Mouse (Mus musculus) embryonic facial prominence, embryonic 14.5 days (tissue): Measurements from ENCODE around the gene Ppox. TPM values are rescaled to one million over a fixed set of nuclear protein-coding genes. Genes with fewer than 3 reads are reported as not detected.
"Not testable (repeated sequence)": the region's sequence is repeated elsewhere in the genome, so short reads cannot be mapped to it uniquely, and the experiment has no call there.

Experiments
- ATAC-seq: fragments of 200-750 bp; cut with Nextera tagmentation; 2 replicates; pipeline ENCODE4 v1.8.0; 2017; ENCODE audit warnings: low read depth, moderate number of reproducible peaks, moderate TSS enrichment
- DNase-seq: peaks from one replicate; pipeline ENCODE4 v3.0.0-alpha.2; 2015; ENCODE audit warnings: low spot score
- H3K27ac ChIP-seq: fragments of 300-500 bp; sonication (generic); replicated peaks from 2 replicates; pipeline ENCODE4 v1.5.1; 2014; ENCODE audit warnings: low read depth, mild to moderate bottlenecking, low read length, moderate library complexity
- H3K27me3 ChIP-seq: fragments of 300-500 bp; sonication (generic); replicated peaks from 2 replicates; pipeline ENCODE4 v1.6.1; 2014; ENCODE audit warnings: low read length; ENCODE audit not compliant: control insufficient read depth, insufficient read depth
- H3K36me3 ChIP-seq: fragments of 300-500 bp; sonication (generic); 2 replicates; pipeline ENCODE4 v1.6.1; 2014; ENCODE audit warnings: low read length, mixed read lengths; ENCODE audit not compliant: control insufficient read depth, insufficient read depth
- H3K4me1 ChIP-seq: fragments of 300-500 bp; sonication (generic); 2 replicates; pipeline ENCODE4 v1.6.1; 2014; ENCODE audit warnings: antibody characterized with exemption, low read length; ENCODE audit not compliant: control insufficient read depth, insufficient read depth
- H3K4me2 ChIP-seq: fragments of 300-500 bp; sonication (generic); 2 replicates; pipeline ENCODE4 v1.6.1; 2014; ENCODE audit warnings: low read depth, mild to moderate bottlenecking, low read length, moderate library complexity, mixed read lengths
- H3K4me3 ChIP-seq: fragments of 300-500 bp; sonication (generic); 2 replicates; pipeline ENCODE4 v1.5.1; 2014; ENCODE audit warnings: low read depth, mild to moderate bottlenecking, low read length
- H3K9ac ChIP-seq: fragments of 300-500 bp; sonication (generic); 2 replicates; pipeline ENCODE4 v1.6.1; 2014; ENCODE audit warnings: low read depth, mild to moderate bottlenecking, low read length, moderate library complexity, mixed read lengths
- H3K9me3 ChIP-seq: fragments of 300-500 bp; sonication (generic); 2 replicates; pipeline ENCODE4 v1.6.1; 2016; ENCODE audit warnings: low read length; ENCODE audit not compliant: control insufficient read depth
- WGBS: fragments of 180-500 bp; shearing (Covaris S2); extraction: QIAGEN DNeasy Blood & Tissue Kit; methylation state at CpG from one replicate; pipeline ENCODE4 v1.1.7; 2014; 5-methylcytosine and 5-hydroxymethylcytosine counted together
- polyA plus RNA-seq: library from polyadenylated mRNA; unstranded; fragments of >200 nt; fragmentation: Nextera tagmentation; extraction: Ambion mirVana; gene quantifications from 2 replicates; pipeline ENCODE4 v1.2.1, GENCODE M21; 2014

The Ppox gene
- polyA plus RNA-seq, result 44.3 and 53.0 TPM in 2 replicates

DNA sequence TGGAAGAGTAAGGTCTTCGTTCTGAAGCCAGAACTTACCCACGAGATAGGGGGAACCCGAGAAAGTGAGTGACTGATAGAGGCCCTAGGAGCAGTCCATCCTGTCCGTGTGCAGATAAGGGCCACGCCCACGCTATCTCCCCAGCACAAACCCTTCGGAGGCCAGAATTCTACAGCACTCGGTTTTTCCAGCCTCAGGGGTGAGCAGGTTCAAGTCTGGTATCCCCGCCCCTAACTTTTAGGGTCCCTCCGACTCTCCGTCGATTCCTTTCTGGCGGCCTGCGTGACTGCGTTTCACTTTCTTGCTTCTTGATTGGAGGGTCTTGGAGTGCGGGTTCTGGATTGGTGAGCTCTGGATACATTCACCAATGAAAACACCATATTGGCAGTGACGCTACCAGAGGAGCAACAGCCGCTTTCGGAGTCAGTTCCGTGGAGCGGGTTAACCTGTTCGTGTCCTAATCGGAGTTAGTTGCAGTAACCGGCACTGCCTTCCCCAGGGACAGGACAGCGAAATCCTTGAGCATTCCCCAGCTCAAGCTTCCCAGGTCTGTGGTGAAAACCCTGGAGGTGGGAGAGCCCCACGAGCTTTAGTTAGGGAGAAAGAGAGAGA is at the start of gene Ppox:
TSS of gene Ppox (minus strand) at position 271 of the 612 bp plus-strand sequence.
- H3K36me3 ChIP-seq, result peaks cover 71% of the 10 kb centered on the region
- under 1% methylated on average over 26 of the region's 26 CpGs for WGBS
- no peaks in the 10 kb centered on the region for H3K27me3 ChIP-seq
- H3K4me3 ChIP-seq, result peak within 1 kb of the TSS; percentile 66
- H3K9me3 ChIP-seq, result no peaks in the 10 kb centered on the region
- H3K27ac ChIP-seq, result peak within 1 kb of the TSS; percentile 89
- H3K4me2 ChIP-seq, result peak within 1 kb of the TSS; percentile 86
- H3K4me1 ChIP-seq, result peaks cover 15% of the 10 kb centered on the region
- peak; percentile 98 for ATAC-seq
- H3K9ac ChIP-seq, result peak within 1 kb of the TSS; percentile 77
- peak; percentile 99 for DNase-seq

- peak overlapping the region; percentile 98 for H3K27ac ChIP-seq
- peaks cover 5% of the 10 kb centered on the region; the same call in 1 of the 2 replicates for H3K36me3 ChIP-seq
- 0% methylated on average over 4 of the region's 4 CpGs for WGBS
- no peaks in the 10 kb centered on the region for H3K27me3 ChIP-seq
- DNase-seq, result peak; percentile 72
- H3K4me1 ChIP-seq, result peaks cover 18% of the 10 kb centered on the region
- peak overlapping the region; percentile 83 for H3K4me3 ChIP-seq
- 0 out of 2 replicates have a peak, but pooled peaks have one; percentile 2 for ATAC-seq
- H3K4me2 ChIP-seq, result peak overlapping the region; percentile 64
- H3K9ac ChIP-seq, result peak overlapping the region; percentile 98
- H3K9me3 ChIP-seq, result no peaks in the 10 kb centered on the region
Observed at GRCm38 (mm10) chr1:171330216-171330560, 49.2 kb upstream of the Ppox start.

GRCm38 (mm10) chr1:171329433-171330215 is 48.6 kb upstream of the Ppox start:
- DNase-seq (peak; percentile 94), ATAC-seq (peak; percentile 88)
- peak overlapping the region; percentile 83 for H3K4me3 ChIP-seq
- no peaks in the 10 kb centered on the region for H3K27me3 ChIP-seq
- H3K9me3 ChIP-seq, result no peaks in the 10 kb centered on the region
- H3K4me2 ChIP-seq, result peak overlapping the region; percentile 64
- under 1% methylated on average over 49 of the region's 61 CpGs for WGBS
- H3K36me3 ChIP-seq, result peaks cover 8% of the 10 kb centered on the region; the same call in 1 of the 2 replicates
- H3K9ac ChIP-seq, result peak overlapping the region; percentile 98
- peak overlapping the region; percentile 98 for H3K27ac ChIP-seq
- peaks cover 18% of the 10 kb centered on the region for H3K4me1 ChIP-seq

DNA sequence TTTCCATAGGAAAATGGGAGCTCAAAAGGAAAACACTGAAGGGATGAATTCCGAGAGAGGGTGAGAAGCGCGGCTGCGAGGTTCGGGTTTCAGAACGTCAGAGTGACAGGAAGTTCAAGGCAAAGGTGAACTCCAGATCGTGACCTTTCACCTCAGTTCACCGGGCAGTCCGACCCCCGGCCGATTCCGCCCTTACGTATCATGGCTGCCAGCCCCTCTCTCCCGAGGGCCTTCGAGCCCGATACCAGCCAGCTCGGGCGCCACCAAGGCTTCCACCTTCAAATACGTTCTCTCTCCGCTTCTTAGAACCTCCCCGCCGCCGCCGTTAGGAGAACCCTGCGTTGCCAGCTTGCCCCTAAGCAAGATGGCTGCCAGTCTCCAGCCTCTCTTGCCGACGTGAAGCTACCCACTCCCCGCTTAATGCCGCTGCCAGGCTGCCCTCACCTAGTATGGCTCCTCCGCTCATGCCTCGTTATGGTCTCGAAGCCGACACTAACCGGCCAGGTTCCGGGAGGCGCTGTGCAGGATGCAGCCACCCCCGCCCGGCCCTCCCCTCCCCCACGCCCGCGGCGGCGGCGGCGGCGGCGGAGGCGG is 48.0 kb upstream of the Ppox start, which contains the start of gene Dedd:
TSS of gene Dedd (plus strand) at position 307 of the 594 bp plus-strand sequence.
- Histone ChIP-seq H3K4me2 (peak within 1 kb of the TSS; percentile 64), H3K36me3 (peaks cover 8% of the 10 kb centered on the region; the same call in 1 of the 2 replicates), H3K27ac (peak within 1 kb of the TSS; percentile 98), H3K27me3 (no peaks in the 10 kb centered on the region), H3K4me3 (peak within 1 kb of the TSS; percentile 83), H3K9me3 (no peaks in the 10 kb centered on the region), H3K4me1 (peaks cover 18% of the 10 kb centered on the region), H3K9ac (peak within 1 kb of the TSS; percentile 98)
- under 1% methylated on average over 40 of the region's 48 CpGs for WGBS
- peak; percentile 98 for DNase-seq
- ATAC-seq, result peak; percentile 95

- ATAC-seq, result no peak
- peak; percentile 52 for DNase-seq
Observed at GRCm38 (mm10) chr1:171328244-171328643, 47.3 kb upstream of the Ppox start.

DNA sequence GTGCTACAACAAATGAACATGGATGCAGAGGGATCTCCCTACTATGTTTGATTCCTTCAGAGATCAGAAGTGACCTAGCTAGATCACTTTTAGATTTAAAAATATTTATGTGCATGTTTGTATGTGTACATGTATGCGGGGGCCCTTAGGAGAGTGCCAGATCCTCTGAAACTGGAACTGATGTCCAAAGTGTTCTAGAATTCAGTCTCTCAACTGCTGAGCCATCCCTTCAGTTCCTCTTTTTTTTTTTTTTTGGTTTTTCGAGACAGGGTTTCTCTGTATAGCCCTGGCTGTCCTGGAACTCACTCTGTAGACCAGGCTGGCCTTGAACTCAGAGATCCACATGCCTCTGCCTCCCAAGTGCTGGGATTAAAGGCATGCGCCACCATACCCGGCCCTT is 45.6 kb upstream of the Ppox start:
- not testable (repeated sequence) for H3K27me3 ChIP-seq, H3K36me3 ChIP-seq, H3K27ac ChIP-seq, H3K9ac ChIP-seq, DNase-seq, H3K9me3 ChIP-seq, ATAC-seq, H3K4me3 ChIP-seq, H3K4me2 ChIP-seq
- peaks cover 18% of the 10 kb centered on the region for H3K4me1 ChIP-seq
- 84% methylated on average over 4 of the region's 4 CpGs for WGBS

More at GRCm38 (mm10) chr1:171328244-171328643, 47.3 kb upstream of the Ppox start:
- H3K4me1 ChIP-seq, result peaks cover 18% of the 10 kb centered on the region
- H3K4me3 ChIP-seq, result peak overlapping the region; percentile 83
- peak overlapping the region; percentile 98 for H3K9ac ChIP-seq
- H3K36me3 ChIP-seq, result peaks cover 3% of the 10 kb centered on the region; the same call in 1 of the 2 replicates
- 24% methylated on average over 9 of the region's 9 CpGs for WGBS
- no peaks in the 10 kb centered on the region for H3K27me3 ChIP-seq
- peak overlapping the region; percentile 98 for H3K27ac ChIP-seq
- peak overlapping the region; percentile 64 for H3K4me2 ChIP-seq
- H3K9me3 ChIP-seq, result no peaks in the 10 kb centered on the region

- H3K4me1 ChIP-seq, result peaks cover 11% of the 10 kb centered on the region; the same call in 1 of the 2 replicates
- ATAC-seq (no peak), DNase-seq (no peak)
- no peaks in the 10 kb centered on the region for H3K27me3 ChIP-seq
- WGBS, result 82% methylated on average over 2 of the region's 2 CpGs
- no peak overlapping the region for H3K4me2 ChIP-seq
- no peak overlapping the region for H3K9ac ChIP-seq
- no peak overlapping the region for H3K4me3 ChIP-seq
- no peak overlapping the region for H3K27ac ChIP-seq
- H3K36me3 ChIP-seq, result 0 out of 2 replicates have a peak, but pooled peaks cover 3% of the 10 kb centered on the region
- no peaks in the 10 kb centered on the region for H3K9me3 ChIP-seq
Observed at GRCm38 (mm10) chr1:171325571-171325970, 44.6 kb upstream of the Ppox start.

- Histone ChIP-seq H3K9ac (no peak overlapping the region), H3K36me3 (0 out of 2 replicates have a peak, but pooled peaks cover 3% of the 10 kb centered on the region), H3K4me2 (no peak overlapping the region), H3K4me1 (no peaks in the 10 kb centered on the region), H3K9me3 (no peaks in the 10 kb centered on the region), H3K27me3 (no peaks in the 10 kb centered on the region), H3K4me3 (no peak overlapping the region), H3K27ac (no peak overlapping the region)
- WGBS, result 78% methylated on average over 1 of the region's 1 CpGs
- no peak for ATAC-seq
- DNase-seq, result no peak
Observed at GRCm38 (mm10) chr1:171322012-171322411, 41.0 kb upstream of the Ppox start.
